Mouse (Mus musculus) spleen, adult 2 months (tissue): ENCODE measurements around the gene Trmt6. TPM values are rescaled to one million over a fixed set of nuclear protein-coding genes. Genes with fewer than 3 reads are reported as not detected.

Source experiments
- DNase-seq, 2 experiments: peaks; one replicate each; pipeline versions ENCODE4 v3.0.0 to v3.0.0-alpha.2; 2012 to 2021; ENCODE audit warnings: low spot score in 2 of 2, low read depth in 1 of 2
- H3K27ac ChIP-seq: fragments of 200-500 bp; 2 replicates; pipeline ENCODE4 v1.5.1; 2012; ENCODE audit warnings: low read length, inconsistent platforms; ENCODE audit not compliant: insufficient read depth
- H3K27me3 ChIP-seq: fragments of 200-500 bp; 2 replicates; pipeline ENCODE4 v1.6.1; 2012; ENCODE audit warnings: mild to moderate bottlenecking, moderate library complexity, low read length, inconsistent platforms; ENCODE audit not compliant: control insufficient read depth, insufficient read depth
- H3K36me3 ChIP-seq: fragments of 200-500 bp; 2 replicates; pipeline ENCODE4 v1.6.1; 2012; ENCODE audit warnings: mild to moderate bottlenecking, low read length, inconsistent platforms; ENCODE audit not compliant: control insufficient read depth, insufficient read depth
- H3K4me1 ChIP-seq: fragments of 200-500 bp; 2 replicates; pipeline ENCODE4 v1.6.1; 2011; ENCODE audit warnings: inconsistent platforms; ENCODE audit not compliant: control insufficient read depth, insufficient read depth, insufficient read length
- H3K4me3 ChIP-seq: fragments of 200-500 bp; 2 replicates; pipeline ENCODE4 v1.5.1; 2011; ENCODE audit warnings: mild to moderate bottlenecking, inconsistent platforms; ENCODE audit not compliant: insufficient read depth, insufficient read length; ENCODE audit errors: extremely low read depth
- CTCF ChIP-seq: fragments of 200-500 bp; IDR thresholded peaks from 2 replicates; pipeline ENCODE4 v1.5.1; 2011; ENCODE audit warnings: mild to moderate bottlenecking, inconsistent platforms; ENCODE audit not compliant: insufficient read depth, insufficient read length, insufficient replicate concordance; ENCODE audit errors: extremely low read depth
- POLR2A ChIP-seq: fragments of 200-500 bp; IDR thresholded peaks from 2 replicates; pipeline ENCODE4 v1.6.1; 2011; ENCODE audit warnings: low read depth, low read length, inconsistent platforms
- WGBS: fragments of 180-500 bp; shearing (Covaris S2); methylation state at CpG from one replicate; pipeline ENCODE4 v1.1.7; 2018; 5-methylcytosine and 5-hydroxymethylcytosine counted together
- polyA plus RNA-seq: library from polyadenylated mRNA; depleted of rRNA; stranded (reverse); fragments of >200 nt; gene quantifications from 2 replicates; pipeline ENCODE4 v1.2.3, GENCODE M21; 2012; rRNA removed

The Trmt6 gene
- polyA plus RNA-seq, result 2.7 and 3.4 TPM in 2 replicates

GRCm38 (mm10) chr2:132815608-132816314 lies at the start of gene Trmt6, which contains the start of gene Mcm8:
TSS of gene Trmt6 (minus strand) at chr2:132816055.
TSS of gene Mcm8 (plus strand) at chr2:132816141.
- H3K4me1 ChIP-seq, result peaks cover 2% of the 10 kb centered on the region; the same call in 1 of the 2 replicates
- TF ChIP-seq POLR2A (peak; percentile 23; the same call in 1 of the 2 replicates), CTCF (no peak)
- peak within 1 kb of the TSS; percentile 98 for H3K4me3 ChIP-seq
- DNase-seq, result peak; percentile 88 to 95
- H3K36me3 ChIP-seq, result peaks cover 7% of the 10 kb centered on the region
- H3K27ac ChIP-seq, result no peak within 1 kb of the TSS; the same call in 1 of the 2 replicates
- WGBS, result under 1% methylated on average over 59 of the region's 59 CpGs
- no peaks in the 10 kb centered on the region for H3K27me3 ChIP-seq

- Histone ChIP-seq H3K36me3 (peaks cover 15% of the 10 kb centered on the region), H3K27ac (no peak overlapping the region), H3K4me1 (no peaks in the 10 kb centered on the region), H3K27me3 (no peaks in the 10 kb centered on the region), H3K4me3 (no peak overlapping the region)
- TF ChIP-seq POLR2A (no peak), CTCF (no peak)
- 97% methylated on average over 2 of the region's 2 CpGs for WGBS
- no peak for DNase-seq
Measured at GRCm38 (mm10) chr2:132863325-132863724, 47.5 kb upstream of the Trmt6 start.

GRCm38 (mm10) chr2:132861456-132861855 lies 45.6 kb upstream of the Trmt6 start:
- 90% methylated on average over 2 of the region's 2 CpGs for WGBS

GRCm38 (mm10) chr2:132860435-132860834 lies 44.6 kb upstream of the Trmt6 start:
- H3K27ac ChIP-seq, result no peak overlapping the region
- H3K27me3 ChIP-seq, result no peaks in the 10 kb centered on the region
- H3K36me3 ChIP-seq, result peaks cover 10% of the 10 kb centered on the region
- H3K4me1 ChIP-seq, result no peaks in the 10 kb centered on the region
- no peak overlapping the region for H3K4me3 ChIP-seq
- no peak for DNase-seq
- TF ChIP-seq POLR2A (no peak), CTCF (no peak)

More at GRCm38 (mm10) chr2:132861456-132861855, 45.6 kb upstream of the Trmt6 start:
- no peaks in the 10 kb centered on the region for H3K27me3 ChIP-seq
- H3K27ac ChIP-seq, result no peak overlapping the region
- no peak overlapping the region for H3K4me3 ChIP-seq
- no peak for DNase-seq
- TF ChIP-seq POLR2A (no peak), CTCF (no peak)
- H3K36me3 ChIP-seq, result peaks cover 12% of the 10 kb centered on the region
- H3K4me1 ChIP-seq, result no peaks in the 10 kb centered on the region

GRCm38 (mm10) chr2:132856333-132856732 lies 40.5 kb upstream of the Trmt6 start:
- H3K4me1 ChIP-seq, result no peaks in the 10 kb centered on the region
- 87% methylated on average over 5 of the region's 5 CpGs for WGBS
- no peak for TF ChIP-seq CTCF
- no peak for TF ChIP-seq POLR2A

GRCm38 (mm10) chr2:132853051-132853450 lies 37.2 kb upstream of the Trmt6 start:
- Histone ChIP-seq H3K27ac (no peak overlapping the region), H3K36me3 (0 out of 2 replicates have a peak, but pooled peaks cover 1% of the 10 kb centered on the region), H3K27me3 (no peaks in the 10 kb centered on the region), H3K4me1 (no peaks in the 10 kb centered on the region), H3K4me3 (no peak overlapping the region)
- 95% methylated on average over 1 of the region's 1 CpGs for WGBS
- no peak for TF ChIP-seq POLR2A
- no peak for TF ChIP-seq CTCF
- DNase-seq, result no peak

More at GRCm38 (mm10) chr2:132856333-132856732, 40.5 kb upstream of the Trmt6 start:
- H3K4me3 ChIP-seq, result no peak overlapping the region
- no peaks in the 10 kb centered on the region for H3K27me3 ChIP-seq
- H3K36me3 ChIP-seq, result 0 out of 2 replicates have a peak, but pooled peaks cover 2% of the 10 kb centered on the region
- no peak for DNase-seq
- no peak overlapping the region for H3K27ac ChIP-seq

- TF ChIP-seq POLR2A, result no peak
- no peak for TF ChIP-seq CTCF
- DNase-seq, result no peak
Measured at GRCm38 (mm10) chr2:132849141-132849540, 33.3 kb upstream of the Trmt6 start.

More at GRCm38 (mm10) chr2:132849141-132849540, 33.3 kb upstream of the Trmt6 start:
- Histone ChIP-seq H3K36me3 (0 out of 2 replicates have a peak, but pooled peaks cover 1% of the 10 kb centered on the region), H3K4me1 (peaks cover 5% of the 10 kb centered on the region; the same call in 1 of the 2 replicates), H3K27me3 (no peaks in the 10 kb centered on the region), H3K4me3 (no peak overlapping the region), H3K27ac (no peak overlapping the region)
- WGBS, result 94% methylated on average over 6 of the region's 6 CpGs
